Mouse (Mus musculus) embryonic facial prominence, embryonic 15.5 days (tissue): Measurements from ENCODE around the gene Alcam. TPM values are rescaled to one million over a fixed set of nuclear protein-coding genes. Genes with fewer than 3 reads are reported as not detected.

Source experiments
- ATAC-seq: fragments of 200-750 bp; cut with Nextera tagmentation; 2 replicates; pipeline ENCODE4 v1.8.0; 2017; ENCODE audit warnings: low read depth, moderate TSS enrichment; ENCODE audit not compliant: insufficient number of reproducible peaks, low FRiP score, low TSS enrichment
- H3K27ac ChIP-seq: fragments of 300-500 bp; sonication (generic); replicated peaks from 2 replicates; pipeline ENCODE4 v1.5.1; 2015; ENCODE audit warnings: mild to moderate bottlenecking, inconsistent platforms
- H3K27me3 ChIP-seq: fragments of 300-500 bp; sonication (generic); 2 replicates; pipeline ENCODE4 v1.6.1; 2015; ENCODE audit warnings: inconsistent platforms
- H3K36me3 ChIP-seq: fragments of 300-500 bp; sonication (generic); 2 replicates; pipeline ENCODE4 v1.6.1; 2015; ENCODE audit warnings: mild to moderate bottlenecking, inconsistent platforms
- H3K4me1 ChIP-seq: fragments of 300-500 bp; sonication (generic); 2 replicates; pipeline ENCODE4 v1.6.1; 2015; ENCODE audit warnings: inconsistent platforms
- H3K4me2 ChIP-seq: fragments of 300-500 bp; sonication (generic); replicated peaks from 2 replicates; pipeline ENCODE4 v1.6.1; 2015; ENCODE audit warnings: mild to moderate bottlenecking, inconsistent platforms
- H3K4me3 ChIP-seq: fragments of 300-500 bp; sonication (generic); replicated peaks from 2 replicates; pipeline ENCODE4 v1.5.1; 2015; ENCODE audit warnings: mild to moderate bottlenecking, inconsistent platforms
- H3K9ac ChIP-seq: fragments of 300-500 bp; sonication (generic); 2 replicates; pipeline ENCODE4 v1.6.1; 2015; ENCODE audit warnings: inconsistent platforms
- H3K9me3 ChIP-seq: fragments of 300-500 bp; sonication (generic); replicated peaks from 2 replicates; pipeline ENCODE4 v1.6.1; 2016; ENCODE audit warnings: inconsistent platforms
- WGBS: fragments of 180-500 bp; shearing (Covaris S2); methylation state at CpG from one replicate; pipeline ENCODE4 v1.1.7; 2015; 5-methylcytosine and 5-hydroxymethylcytosine counted together
- polyA plus RNA-seq: library from polyadenylated mRNA; unstranded; fragments of >200 nt; fragmentation: Nextera tagmentation; extraction: Ambion mirVana; gene quantifications from 2 replicates; pipeline ENCODE4 v1.2.1, GENCODE M21; 2015

Alcam gene
- polyA plus RNA-seq, 1 experiment from 2014 or later = 36.4 TPM

DNA sequence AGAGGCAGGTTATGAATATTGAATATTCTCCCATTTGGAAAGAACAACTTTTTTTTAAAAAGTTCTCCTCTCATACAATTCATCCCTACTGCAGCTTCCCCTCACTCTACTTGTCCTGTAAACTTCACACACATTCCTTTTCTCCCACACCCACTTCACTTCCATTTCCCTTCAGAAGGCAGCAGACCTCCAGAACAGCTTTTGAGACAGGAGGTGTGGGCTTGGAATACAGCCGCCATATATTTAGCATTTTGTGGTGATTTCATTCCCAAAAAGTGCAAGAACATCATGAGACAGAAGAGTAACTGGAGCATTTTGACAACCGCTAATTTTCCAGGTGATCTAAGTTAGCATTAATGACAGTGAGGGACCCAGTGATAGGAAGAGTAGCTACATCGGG is 47.8 kb downstream of the Alcam start:
- no peak for ATAC-seq

DNA sequence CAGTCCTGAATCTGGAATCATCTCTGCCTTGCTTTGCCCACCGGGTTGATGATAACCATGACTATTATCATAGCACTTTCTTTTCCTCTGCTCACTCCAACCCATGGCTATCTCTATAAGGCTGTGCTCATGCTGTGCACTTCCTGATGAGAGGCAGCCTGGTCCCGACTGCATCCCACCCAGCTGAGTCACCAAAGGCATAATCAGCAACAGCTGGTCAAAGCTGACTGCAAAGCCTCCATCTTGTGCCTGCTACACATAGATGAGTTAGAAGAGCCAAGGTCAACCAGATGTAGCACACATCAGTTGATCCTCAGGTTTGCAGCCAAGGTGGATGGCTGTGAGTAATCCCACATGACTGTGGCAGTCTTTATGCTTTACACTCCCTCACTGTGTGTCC is 48.6 kb downstream of the Alcam start:
- 62% methylated on average over 2 of the region's 2 CpGs for WGBS

More for the DNA sequence above, 47.8 kb downstream of the Alcam start:
- Histone ChIP-seq H3K9ac (no peak overlapping the region), H3K36me3 (no peaks in the 10 kb centered on the region), H3K27me3 (no peaks in the 10 kb centered on the region), H3K4me2 (no peak overlapping the region), H3K27ac (no peak overlapping the region), H3K4me1 (no peaks in the 10 kb centered on the region), H3K9me3 (no peaks in the 10 kb centered on the region), H3K4me3 (no peak overlapping the region)
- 91% methylated on average over 3 of the region's 3 CpGs for WGBS

DNA sequence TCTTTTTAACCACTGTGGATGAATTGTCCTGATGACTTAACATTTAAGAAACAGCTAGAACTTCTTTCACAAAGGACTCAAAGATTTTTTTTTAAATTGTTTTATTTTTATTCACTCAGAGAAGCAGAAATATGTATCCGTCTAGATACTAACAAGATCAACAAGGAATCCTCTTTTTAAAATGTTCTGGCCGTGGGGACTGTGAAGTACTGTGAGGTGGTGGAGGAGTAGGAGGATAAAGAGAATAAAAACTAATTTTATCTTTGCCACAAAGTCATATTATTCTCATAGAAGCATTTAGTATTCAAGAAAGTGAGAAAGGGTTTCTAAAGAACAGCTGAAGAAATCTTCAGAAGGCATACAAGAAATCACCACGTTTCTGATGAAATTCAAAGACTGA is 54.8 kb downstream of the Alcam start:
- no peak overlapping the region for H3K4me2 ChIP-seq
- WGBS = 84% methylated on average over 3 of the region's 3 CpGs

More for the DNA sequence above, 48.6 kb downstream of the Alcam start:
- Histone ChIP-seq H3K4me3 (no peak overlapping the region), H3K9ac (no peak overlapping the region), H3K4me1 (no peaks in the 10 kb centered on the region), H3K9me3 (no peaks in the 10 kb centered on the region), H3K36me3 (no peaks in the 10 kb centered on the region), H3K27ac (no peak overlapping the region), H3K4me2 (no peak overlapping the region), H3K27me3 (no peaks in the 10 kb centered on the region)
- no peak for ATAC-seq

DNA sequence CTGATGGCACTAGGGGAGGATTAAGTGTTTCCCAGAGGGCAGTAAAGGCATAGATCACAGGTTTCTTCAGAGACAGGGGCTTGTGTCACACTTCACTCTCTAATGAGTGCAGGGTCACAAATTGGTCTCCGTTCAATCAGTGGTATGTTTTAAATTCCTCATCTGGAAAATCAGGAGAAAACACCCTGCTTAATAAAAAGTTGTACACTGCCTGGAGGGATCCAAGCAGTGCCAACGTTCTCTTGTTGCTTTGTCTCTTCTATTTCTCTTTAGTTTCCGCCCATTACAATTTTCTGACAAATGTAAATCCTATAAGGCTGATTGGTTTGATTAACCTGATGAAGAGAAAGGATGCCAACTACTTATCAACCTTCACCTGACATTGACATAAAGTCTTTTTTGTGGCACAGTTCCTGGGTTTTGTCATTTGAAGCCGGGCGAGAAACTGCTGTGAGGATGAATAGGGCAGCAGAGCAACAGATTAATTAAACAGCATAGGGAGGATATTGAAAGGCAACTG is 67.0 kb downstream of the Alcam start:
- Histone ChIP-seq H3K36me3 (no peaks in the 10 kb centered on the region), H3K27me3 (no peaks in the 10 kb centered on the region), H3K9me3 (no peaks in the 10 kb centered on the region), H3K9ac (no peak overlapping the region), H3K27ac (no peak overlapping the region), H3K4me1 (no peaks in the 10 kb centered on the region), H3K4me3 (no peak overlapping the region), H3K4me2 (no peak overlapping the region)
- WGBS = 54% methylated on average over 5 of the region's 5 CpGs
- ATAC-seq = no peak

More for the DNA sequence above, 54.8 kb downstream of the Alcam start:
- no peak overlapping the region for H3K27ac ChIP-seq
- no peaks in the 10 kb centered on the region for H3K36me3 ChIP-seq
- no peaks in the 10 kb centered on the region for H3K4me1 ChIP-seq
- no peaks in the 10 kb centered on the region for H3K9me3 ChIP-seq
- no peak overlapping the region for H3K9ac ChIP-seq
- H3K4me3 ChIP-seq = no peak overlapping the region
- no peaks in the 10 kb centered on the region for H3K27me3 ChIP-seq
- ATAC-seq = no peak

- H3K27me3 ChIP-seq = no peaks in the 10 kb centered on the region
- no peak overlapping the region for H3K9ac ChIP-seq
- 0 out of 2 replicates have a peak, but pooled peaks cover 6% of the 10 kb centered on the region for H3K4me1 ChIP-seq
- no peaks in the 10 kb centered on the region for H3K36me3 ChIP-seq
- no peaks in the 10 kb centered on the region for H3K9me3 ChIP-seq
- H3K4me2 ChIP-seq = no peak overlapping the region
- H3K4me3 ChIP-seq = no peak overlapping the region
- no peak overlapping the region for H3K27ac ChIP-seq
- ATAC-seq = no peak
- WGBS = 32% methylated on average over 13 of the region's 13 CpGs
Observed at GRCm38 (mm10) chr16:52383456-52384185, 70.3 kb downstream of the Alcam start.

DNA sequence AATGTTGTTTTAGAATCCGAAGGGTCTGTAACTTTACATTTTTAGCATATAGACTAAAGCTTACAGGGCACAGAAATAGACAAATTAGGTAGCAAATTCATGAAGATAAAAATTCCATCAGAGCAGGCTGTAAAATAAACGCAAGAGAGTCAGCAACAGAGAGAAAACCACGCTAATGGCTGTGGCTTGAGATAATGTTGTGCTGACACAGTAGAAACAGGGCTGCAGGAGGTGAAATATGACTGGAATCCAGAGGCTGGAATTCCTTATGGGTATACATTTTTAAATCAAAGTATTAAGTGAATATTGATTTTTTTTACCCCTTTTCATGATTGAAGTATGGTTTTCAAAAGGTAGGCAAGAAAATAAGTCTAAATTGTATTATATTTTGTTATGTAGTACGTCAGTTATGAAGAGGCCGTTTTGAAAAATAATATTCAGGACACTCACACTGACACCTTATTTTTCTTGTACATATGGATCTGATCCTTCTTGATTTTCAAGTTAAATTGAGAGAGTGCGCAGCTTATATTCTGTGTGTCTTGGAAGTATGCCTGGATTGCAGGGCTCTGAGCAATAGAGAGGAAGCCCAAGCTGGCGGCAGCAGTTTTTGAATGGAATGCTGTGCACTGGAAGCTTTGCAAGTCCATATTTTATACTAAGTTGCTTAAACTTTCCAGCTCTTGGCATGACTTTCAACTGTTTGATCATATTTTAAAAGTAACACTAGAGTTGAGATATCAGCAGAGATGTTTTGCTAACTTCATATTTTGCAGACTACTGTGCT is 74.9 kb downstream of the Alcam start:
- Histone ChIP-seq H3K27ac (no peak overlapping the region), H3K4me2 (no peak overlapping the region), H3K4me1 (0 out of 2 replicates have a peak, but pooled peaks cover 6% of the 10 kb centered on the region), H3K9me3 (no peaks in the 10 kb centered on the region), H3K4me3 (no peak overlapping the region), H3K36me3 (no peaks in the 10 kb centered on the region), H3K9ac (no peak overlapping the region), H3K27me3 (no peaks in the 10 kb centered on the region)
- 40% methylated on average over 7 of the region's 7 CpGs for WGBS
- no peak; the same call in 1 of the 2 replicates for ATAC-seq

- H3K9ac ChIP-seq = no peak overlapping the region
- no peaks in the 10 kb centered on the region for H3K27me3 ChIP-seq
- no peaks in the 10 kb centered on the region for H3K9me3 ChIP-seq
- 91% methylated on average over 2 of the region's 2 CpGs for WGBS
- ATAC-seq = no peak
- H3K27ac ChIP-seq = no peak overlapping the region
- H3K4me2 ChIP-seq = no peak overlapping the region
- 0 out of 2 replicates have a peak, but pooled peaks cover 6% of the 10 kb centered on the region for H3K4me1 ChIP-seq
- H3K36me3 ChIP-seq = no peaks in the 10 kb centered on the region
- H3K4me3 ChIP-seq = no peak overlapping the region
Observed at GRCm38 (mm10) chr16:52376827-52377226, 77.0 kb downstream of the Alcam start.

GRCm38 (mm10) chr16:52371956-52372355 is 81.9 kb downstream of the Alcam start:
- Histone ChIP-seq H3K27ac (no peak overlapping the region), H3K4me3 (no peak overlapping the region), H3K27me3 (no peaks in the 10 kb centered on the region), H3K4me2 (no peak overlapping the region), H3K4me1 (no peaks in the 10 kb centered on the region), H3K9ac (no peak overlapping the region), H3K9me3 (no peaks in the 10 kb centered on the region), H3K36me3 (no peaks in the 10 kb centered on the region)
- WGBS = 74% methylated on average over 2 of the region's 2 CpGs
- no peak for ATAC-seq

- Histone ChIP-seq H3K27me3 (no peaks in the 10 kb centered on the region), H3K9me3 (no peaks in the 10 kb centered on the region), H3K4me2 (no peak overlapping the region), H3K9ac (no peak overlapping the region), H3K4me1 (no peaks in the 10 kb centered on the region), H3K36me3 (no peaks in the 10 kb centered on the region), H3K4me3 (no peak overlapping the region), H3K27ac (no peak overlapping the region)
- ATAC-seq = no peak
- 96% methylated on average over 5 of the region's 5 CpGs for WGBS
Observed at GRCm38 (mm10) chr16:52368521-52368920, 85.4 kb downstream of the Alcam start.

DNA sequence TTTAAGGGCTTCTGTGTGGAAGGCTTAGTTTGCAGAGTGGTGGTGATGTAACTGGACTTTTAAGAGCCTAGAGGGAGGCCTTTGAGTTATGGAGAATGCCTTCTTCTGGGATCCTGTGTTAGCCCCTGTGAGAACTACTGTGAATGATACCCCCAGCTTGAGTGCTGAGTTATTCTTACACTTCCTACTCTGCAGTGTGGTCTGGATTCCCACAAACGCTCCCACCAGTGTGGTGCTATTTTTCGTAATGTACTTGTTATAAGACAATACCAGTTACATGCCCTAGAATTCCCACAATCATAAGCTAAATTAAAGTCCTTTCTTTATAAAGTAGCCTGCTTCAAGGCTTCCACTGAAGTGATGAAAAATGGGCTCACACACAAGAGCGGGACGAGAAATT is 87.0 kb downstream of the Alcam start:
- no peak overlapping the region for H3K27ac ChIP-seq
- H3K27me3 ChIP-seq = no peaks in the 10 kb centered on the region
- no peaks in the 10 kb centered on the region for H3K36me3 ChIP-seq
- H3K9ac ChIP-seq = no peak overlapping the region
- no peaks in the 10 kb centered on the region for H3K4me1 ChIP-seq
- H3K4me3 ChIP-seq = no peak overlapping the region
- no peak for ATAC-seq
- 91% methylated on average over 4 of the region's 4 CpGs for WGBS
- H3K9me3 ChIP-seq = no peaks in the 10 kb centered on the region
- H3K4me2 ChIP-seq = no peak overlapping the region

DNA sequence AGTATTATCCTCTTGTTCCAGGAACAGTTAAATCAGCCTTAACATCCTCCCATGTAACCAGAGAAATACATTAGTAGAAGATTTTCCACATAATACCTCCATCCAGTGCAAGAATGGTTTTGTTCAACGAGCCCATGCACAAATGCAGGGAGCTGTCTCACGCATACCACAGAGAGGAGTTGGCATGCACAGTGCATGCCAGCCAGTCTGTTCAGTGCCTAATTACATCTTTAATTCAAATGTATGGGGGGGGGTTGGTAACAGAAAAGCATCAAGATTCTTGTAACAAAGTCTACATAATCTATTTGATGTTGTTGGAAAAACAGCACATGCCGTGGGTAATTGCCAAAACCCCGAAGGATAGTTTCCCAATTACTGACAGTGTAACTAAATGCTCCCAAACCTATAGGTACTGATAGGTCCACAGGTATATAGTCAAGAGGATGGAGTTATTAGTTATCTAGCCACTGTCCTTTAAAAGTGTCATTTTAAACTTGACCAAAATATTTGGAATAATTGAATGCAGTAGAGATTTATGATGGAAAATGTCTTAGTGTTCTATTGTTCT is 89.8 kb downstream of the Alcam start:
- ATAC-seq = no peak
- H3K4me3 ChIP-seq = no peak overlapping the region
- H3K4me2 ChIP-seq = no peak overlapping the region
- H3K27ac ChIP-seq = no peak overlapping the region
- no peak overlapping the region for H3K9ac ChIP-seq
- WGBS = 58% methylated on average over 4 of the region's 4 CpGs
- no peaks in the 10 kb centered on the region for H3K4me1 ChIP-seq
- H3K36me3 ChIP-seq = no peaks in the 10 kb centered on the region
- no peaks in the 10 kb centered on the region for H3K27me3 ChIP-seq
- H3K9me3 ChIP-seq = no peaks in the 10 kb centered on the region
